Mouse (Mus musculus) heart, adult 18-20 months (tissue): ENCODE results near the gene Ppp2r5d. TPM values are rescaled to one million over a fixed set of nuclear protein-coding genes. Genes with fewer than 3 reads are reported as not detected.

Experiments
- DNase-seq, 2 experiments: peaks; one replicate each; pipeline ENCODE4 v3.0.0; 2021 to 2022; ENCODE audit warnings: mixed read lengths in 1 of 2
- long read RNA-seq, 2 experiments: library from polyadenylated mRNA; stranded (forward); transcript quantifications; one replicate each; pipeline ENCODE4 v2.0.0; 2021
- total RNA-seq, 2 experiments: library from RNA; stranded (reverse); gene quantifications; 2 replicates each; pipeline ENCODE4 v1.2.3; 2021

Gene Ppp2r5d
- 10 to 100 TPM; 29.0 to 30.0 TPM for total RNA-seq
- long read RNA-seq, experiment 1, transcript Ppp2r5d-201 (15 exons, 2,926 nt), result major isoform, 12 of 27 reads
- long read RNA-seq, experiment 1, partial matches to known transcripts, result 12 of 27 reads
- long read RNA-seq, experiment 1, other reads (novel, unspliced or antisense), result 1 of 27 reads
- long read RNA-seq, experiment 2, transcript Ppp2r5d-201 (15 exons, 2,926 nt), result major isoform, 5 of 22 reads
- long read RNA-seq, experiment 2, partial matches to known transcripts, result 10 of 22 reads
- long read RNA-seq, experiment 2, other reads (novel, unspliced or antisense), result 6 of 22 reads

DNA sequence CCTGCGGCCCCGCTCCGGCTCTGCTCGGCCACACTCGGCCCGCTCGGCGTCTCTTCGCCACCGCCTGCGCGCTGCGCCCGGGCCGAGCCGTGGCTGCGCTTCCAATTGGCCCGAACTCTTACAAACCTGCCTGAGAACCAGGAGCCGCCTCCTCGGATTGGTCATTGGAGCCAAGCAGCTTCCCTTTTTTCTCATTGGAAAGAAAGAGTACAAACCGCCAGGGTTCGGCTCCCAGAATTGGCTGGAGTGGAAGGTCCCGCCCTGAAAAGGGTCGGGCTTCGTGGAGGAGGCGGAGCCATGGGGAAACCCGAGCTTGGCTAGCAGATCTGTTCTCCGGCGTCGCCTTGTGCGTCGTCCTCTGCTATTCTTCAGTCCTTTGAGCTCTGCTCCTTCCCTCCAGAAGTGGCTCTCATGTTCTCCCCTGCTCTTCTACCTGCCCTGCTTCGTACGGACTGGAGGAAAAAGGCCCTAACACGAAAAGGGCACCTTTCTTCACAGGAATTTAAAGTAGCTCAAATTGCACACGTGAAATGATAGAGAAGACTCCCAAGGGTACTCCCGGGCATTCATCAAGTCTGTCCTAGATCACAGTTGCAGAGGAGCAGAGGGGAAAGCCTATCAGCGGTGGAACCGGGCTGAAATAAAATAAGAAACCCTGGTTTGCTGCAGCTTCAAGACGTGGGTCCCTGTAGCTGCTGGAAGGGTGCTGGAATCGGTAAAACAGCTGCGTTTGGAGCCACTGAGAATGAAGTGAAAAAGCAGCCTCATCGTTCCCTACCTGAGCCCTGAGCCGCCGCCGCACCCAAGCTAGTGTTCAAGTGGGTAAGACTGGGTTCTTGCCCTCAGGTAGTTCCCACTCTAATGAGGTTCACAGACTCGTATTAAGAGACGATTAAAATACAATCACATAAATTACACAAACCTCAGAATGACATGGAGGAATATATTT, at the start of gene Ppp2r5d:
Gene Ppp2r5d (minus strand): TSS at position 225 of the 949 bp plus-strand sequence.
- DNase-seq, result peak; percentile 99

DNA sequence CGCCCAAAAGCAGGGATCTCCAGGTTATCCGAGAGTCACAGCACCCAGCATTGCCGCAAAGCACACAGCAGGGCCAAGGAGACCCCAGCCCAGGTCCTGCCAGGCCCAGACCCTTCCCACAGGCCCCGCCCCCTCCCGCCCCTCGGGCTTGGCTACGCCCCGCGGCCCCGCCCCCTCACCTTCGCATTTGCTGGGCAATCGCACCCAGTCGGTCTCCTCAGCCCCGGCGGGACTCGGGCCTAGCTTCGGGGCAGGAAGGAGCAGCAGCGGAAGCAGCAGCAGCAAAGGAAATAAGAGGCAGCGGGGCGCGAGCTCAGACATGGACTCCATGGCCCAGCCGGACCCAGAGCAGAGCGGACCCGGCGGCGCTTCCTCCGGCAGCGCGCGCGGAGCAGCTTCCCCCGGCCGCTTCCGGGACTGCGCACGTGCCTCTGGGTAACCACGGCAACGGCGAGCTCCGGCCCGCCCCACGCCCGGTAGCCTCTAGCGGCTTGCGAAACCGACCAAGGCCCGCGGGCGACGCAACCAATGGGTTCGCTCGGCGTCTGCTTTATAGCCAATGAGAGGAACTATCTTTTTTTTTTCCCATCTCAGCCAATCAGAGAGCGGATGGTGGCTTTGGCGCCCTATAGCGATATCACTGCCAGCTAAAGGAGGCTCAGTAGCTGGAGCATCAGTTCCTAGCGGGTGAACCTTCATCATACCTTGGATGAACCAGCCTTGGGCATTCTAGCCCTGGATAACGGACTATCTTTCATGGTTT, 47.1 kb upstream of the Ppp2r5d start, which contains the start of gene Cnpy3:
Gene Cnpy3 (minus strand): TSS at position 421 of the 763 bp plus-strand sequence.
- peak; percentile 93 to 98 for DNase-seq

DNA sequence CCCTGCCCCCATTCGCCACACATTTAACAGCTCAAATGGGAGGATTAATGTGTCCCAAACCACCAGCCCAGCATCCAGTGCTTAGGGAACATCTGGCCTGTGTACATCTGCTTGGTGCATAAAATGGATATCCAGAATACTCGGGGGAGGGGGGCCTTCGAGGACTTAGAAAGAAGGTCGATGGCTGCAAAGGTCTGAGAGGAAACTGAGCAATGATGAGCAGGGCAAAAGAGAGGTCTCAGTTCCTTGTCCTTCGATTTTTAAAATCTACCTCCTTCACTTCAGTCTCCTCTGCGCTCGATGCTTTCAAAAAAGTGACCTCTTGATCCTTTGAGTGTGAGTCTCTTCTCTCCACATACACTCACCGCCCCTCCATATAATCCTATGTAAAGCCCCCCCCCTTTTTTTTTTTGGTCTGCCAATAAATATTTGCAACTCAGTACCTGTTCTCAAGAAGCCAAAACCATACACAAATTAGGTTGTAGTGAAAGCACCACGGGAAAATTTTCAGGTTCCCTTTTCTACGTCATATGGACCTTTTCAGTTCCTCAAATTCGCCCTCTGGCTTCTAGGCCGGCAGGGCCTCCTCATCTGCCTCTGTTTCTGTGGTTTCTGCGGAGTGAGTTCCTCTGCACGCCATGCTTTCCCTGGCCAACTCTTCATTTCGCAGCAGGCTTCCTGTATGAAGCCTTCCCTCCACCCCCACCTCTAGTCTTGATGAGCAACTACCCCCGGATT, 46.3 kb upstream of the Ppp2r5d start:
- DNase-seq, result peak in 1 of 2 experiments; percentile 82

DNA sequence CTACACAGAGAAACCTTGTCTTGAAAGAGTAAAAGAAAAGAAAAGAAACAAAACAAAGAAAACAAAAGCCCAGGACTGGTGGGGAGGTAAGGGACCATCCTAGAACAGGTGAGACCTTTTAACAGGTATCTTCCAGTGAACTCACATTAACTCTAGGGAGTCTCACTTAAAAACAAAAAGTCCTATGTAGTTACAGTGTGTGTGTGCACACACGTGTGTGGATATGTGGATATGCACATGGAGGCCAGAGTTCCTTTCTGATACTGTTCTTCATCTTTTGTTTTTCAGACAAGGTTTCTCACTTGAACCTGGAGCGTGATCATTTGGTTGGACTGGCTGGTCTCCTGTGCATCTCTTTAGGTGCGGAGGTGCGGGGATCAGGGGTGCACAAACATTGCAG, 45.7 kb upstream of the Ppp2r5d start:
- no peak for DNase-seq

DNA sequence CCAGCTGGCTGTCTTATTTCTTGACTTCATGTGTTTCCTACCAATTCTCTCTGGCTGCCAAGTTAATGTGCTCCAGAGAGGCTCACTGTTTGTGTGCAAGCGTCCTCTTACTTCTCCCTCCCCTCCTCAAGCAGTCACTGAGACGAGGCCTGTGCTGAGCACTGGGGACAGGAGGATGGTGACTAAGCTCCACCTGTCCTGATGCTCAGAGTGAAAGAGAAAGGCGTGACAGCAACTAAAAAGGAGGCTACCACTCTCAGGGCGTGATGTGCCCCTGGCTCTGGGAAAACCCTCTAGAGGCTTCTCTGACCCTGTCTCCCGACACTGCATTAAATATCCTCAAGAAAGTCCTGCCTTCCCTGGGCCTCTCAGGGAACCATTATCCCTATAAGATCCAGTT, 44.4 kb upstream of the Ppp2r5d start:
- no peak for DNase-seq

DNA sequence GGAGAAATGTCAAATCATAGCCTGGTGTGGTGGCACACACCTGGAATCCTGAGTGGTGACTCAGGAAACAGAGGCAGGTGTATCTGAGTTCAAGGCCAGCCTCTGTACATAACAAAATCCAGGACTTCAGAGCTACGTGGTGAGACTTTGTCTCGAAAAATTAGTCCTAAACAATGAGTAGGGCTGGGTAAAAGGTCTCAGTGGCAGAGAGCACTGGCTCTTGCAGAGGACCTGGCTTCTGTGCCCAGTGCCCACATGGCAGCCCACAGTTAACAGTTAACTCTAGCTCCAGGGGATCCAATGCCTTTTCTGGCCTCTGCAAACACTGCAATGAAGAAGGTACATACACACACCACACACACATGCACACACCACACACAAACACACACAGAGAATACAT, 42.9 kb upstream of the Ppp2r5d start:
- DNase-seq, result no peak

DNA sequence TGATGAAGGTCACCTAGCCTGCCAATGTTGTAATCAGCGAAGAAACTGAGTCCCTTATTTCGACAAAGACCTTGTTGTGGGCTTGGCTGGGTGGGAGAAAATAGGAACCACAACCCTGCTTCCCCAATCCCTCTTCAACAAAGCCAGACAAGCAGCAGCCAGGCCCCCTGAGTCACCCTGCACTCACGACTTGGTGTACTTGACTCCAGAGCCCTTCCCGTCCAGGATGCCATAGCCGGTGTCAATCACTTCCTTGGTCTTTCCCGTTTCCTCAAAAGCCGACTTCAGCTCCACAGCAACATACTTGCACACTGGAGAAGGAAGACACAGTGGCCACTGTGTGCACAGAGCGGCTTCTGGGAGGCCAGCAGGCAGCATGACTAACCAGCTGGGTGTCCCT, 42.3 kb upstream of the Ppp2r5d start:
- peak in 1 of 2 experiments; percentile 33 for DNase-seq

DNA sequence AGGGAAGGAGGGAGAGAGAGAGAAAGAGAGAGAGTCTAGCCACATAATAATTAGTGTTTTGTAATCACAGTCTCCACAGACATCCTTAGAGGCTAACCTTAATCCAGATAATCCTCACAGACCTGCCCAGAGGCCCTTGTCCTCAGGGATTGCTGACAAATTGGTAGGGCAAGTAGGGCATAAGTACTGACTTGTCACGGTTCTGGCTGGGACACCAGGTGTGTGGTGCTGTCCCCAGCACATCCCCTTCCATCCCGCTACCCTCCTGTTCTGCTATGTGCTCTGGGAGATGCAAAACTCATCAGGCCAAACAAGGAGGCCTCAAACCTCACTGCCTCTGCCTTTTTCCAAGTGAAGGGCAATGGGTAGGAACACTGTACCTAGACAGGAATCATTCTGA, 40.6 kb upstream of the Ppp2r5d start:
- no peak for DNase-seq

DNA sequence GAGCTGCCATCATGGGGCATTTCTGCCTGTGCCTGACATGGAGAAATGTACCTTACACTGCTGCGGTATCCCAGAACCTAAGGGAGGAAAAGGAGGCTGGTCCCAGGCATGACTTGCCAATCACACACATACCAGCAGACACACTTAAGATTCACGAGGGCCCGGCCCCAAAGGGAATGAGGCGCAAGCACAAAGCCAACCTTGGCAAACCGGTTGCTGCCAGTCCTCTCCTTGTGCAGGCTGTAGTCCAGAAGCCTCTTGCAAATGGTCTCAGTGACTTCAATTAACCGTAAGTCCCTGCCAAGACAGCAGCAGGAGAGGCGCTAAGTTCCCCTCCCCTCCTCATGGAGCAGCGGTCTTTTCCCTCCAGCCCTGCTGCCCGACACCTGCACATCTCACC, 38.1 kb upstream of the Ppp2r5d start:
- no peak for DNase-seq

DNA sequence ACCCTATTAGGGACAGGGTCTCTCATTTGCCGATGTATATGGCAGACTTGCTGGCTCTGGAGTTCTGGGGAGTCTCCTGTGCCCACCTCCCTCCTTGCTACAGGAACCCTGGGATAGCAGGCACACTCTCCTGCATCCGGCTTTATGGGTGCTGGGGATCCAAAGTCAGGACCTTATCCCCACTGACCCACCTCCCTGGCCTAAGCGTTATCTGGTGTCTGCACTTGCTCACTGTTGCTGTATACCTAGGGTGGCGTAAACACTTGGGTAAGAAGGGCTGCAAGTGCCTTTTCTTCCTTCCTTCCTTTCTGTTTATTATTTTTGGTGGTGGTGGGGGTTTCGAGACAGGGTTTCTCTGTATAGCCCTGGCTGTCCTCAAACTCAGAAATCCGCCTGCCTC, 36.4 kb upstream of the Ppp2r5d start:
- no peak for DNase-seq

DNA sequence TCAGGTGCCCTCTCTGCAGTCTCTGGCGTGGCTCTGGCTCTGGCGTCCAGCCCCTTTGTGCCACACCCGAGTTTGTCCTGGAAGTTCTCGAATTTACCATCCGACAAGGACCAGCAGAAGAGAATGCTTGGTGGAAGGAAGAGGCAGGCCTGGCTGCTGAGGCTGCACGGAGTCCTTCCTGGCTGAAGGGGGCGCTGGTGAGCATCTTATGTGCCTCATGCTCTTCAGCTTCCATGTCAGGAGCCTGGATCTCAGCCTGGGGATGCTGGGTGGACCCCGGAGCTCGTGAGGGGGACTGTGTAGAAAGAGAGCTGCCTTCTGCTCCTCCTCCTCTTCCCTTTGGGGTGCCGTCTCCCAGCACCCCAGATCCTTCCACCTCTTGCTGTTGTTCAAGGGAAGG, 31.2 kb upstream of the Ppp2r5d start:
- DNase-seq, result peak in 1 of 2 experiments; percentile 21

DNA sequence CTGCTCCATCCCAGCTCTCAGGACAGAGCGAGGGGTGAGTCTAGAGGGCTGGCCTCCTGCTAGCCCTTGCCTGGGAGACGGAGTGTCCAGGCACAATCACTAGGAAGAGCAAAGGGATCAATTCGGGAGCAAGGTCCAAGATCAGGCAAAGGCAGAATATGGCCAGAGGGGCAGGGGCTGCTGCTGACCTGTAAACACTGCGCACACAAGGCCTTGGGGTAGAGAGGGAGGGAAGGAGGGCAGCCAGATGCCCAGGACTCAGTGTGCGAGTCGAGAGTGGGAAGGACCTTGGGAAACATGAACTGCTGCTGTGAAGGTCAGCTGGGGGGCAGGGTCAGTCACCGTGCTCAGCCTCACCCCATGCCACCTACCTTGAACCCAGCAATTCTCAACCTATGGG, 30.4 kb upstream of the Ppp2r5d start:
- DNase-seq, result no peak

DNA sequence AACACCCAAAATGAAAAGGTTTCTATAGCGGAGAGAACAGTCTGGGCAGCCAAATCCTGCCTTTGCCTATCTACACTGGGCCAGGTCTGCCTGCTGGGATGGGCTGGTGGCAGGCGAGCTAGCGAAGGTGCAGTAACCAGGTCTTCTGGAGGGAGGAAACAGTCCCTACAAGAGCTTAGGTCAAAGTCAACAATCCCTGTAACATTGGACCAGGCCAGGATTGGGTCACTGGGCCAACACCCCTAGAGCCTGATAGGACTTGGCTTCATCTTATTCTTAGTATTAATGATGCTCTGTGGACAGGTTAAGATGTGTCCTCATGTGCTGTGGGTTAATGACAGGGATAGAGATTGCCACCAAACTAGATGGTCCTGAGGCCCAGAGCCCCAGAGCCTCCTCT, 29.1 kb upstream of the Ppp2r5d start:
- no peak for DNase-seq

DNA sequence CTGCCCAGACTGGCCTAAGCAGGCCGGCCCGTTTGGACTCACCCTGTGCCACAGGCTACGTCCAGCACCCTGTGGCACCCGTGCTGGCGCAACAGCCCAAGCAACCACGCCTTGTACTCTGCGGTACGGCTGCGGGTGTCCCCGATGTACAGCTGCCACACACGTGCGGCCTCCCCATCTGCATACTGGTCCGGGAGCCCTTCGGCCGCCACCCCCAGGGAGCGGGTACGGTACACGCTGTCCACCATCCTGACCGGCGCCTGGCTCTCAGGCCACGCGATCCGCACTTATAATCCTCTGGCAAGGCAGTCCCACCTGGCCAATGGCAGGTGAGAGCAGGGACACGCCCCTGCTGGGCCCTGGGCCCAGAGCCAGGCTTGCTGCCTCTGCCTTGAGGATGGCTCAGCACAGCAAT, 24.0 kb upstream of the Ppp2r5d start, which contains the start of gene Gnmt:
Gene Gnmt (minus strand): TSS at position 265 of the 415 bp plus-strand sequence.
- peak in 1 of 2 experiments; percentile 23 for DNase-seq

DNA sequence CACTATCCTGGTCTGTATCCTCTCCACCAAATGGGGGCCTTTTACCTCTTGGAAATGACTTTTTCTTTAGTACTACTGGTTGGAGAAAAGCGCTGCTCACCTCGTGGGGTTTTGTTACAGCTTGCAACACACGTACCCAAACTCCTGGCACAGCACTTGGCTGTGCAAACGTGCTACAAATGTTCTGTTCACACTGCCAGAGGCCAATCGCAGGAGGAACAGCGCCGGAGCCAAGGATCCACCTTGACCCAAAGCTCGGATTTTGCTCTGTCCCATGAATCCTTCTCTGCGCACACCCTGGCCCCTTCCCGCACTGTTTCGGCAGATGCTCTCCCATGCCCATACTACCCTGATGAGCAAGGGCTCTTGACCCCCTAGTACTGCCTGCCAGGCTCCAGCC, 23.6 kb upstream of the Ppp2r5d start:
- DNase-seq, result no peak

DNA sequence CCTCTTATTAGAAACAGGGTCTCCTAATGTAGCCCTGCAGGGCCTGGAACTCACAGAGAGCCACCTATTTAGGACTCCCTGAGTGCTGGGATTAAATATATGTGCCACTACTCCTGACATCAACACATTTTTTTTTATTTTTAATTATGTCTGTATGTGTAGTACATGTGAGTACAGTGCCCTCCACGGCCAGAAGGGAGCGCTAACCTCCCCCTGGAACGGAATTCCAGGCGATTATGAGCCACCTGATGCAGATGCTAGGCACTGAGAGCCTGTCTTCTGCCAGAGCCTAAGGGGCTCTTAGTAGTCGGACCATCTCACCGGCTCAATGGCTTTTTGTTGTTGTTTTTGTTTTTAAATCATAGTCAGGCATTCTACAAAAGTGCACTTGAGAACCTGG, 23.1 kb upstream of the Ppp2r5d start:
- DNase-seq, result no peak

DNA sequence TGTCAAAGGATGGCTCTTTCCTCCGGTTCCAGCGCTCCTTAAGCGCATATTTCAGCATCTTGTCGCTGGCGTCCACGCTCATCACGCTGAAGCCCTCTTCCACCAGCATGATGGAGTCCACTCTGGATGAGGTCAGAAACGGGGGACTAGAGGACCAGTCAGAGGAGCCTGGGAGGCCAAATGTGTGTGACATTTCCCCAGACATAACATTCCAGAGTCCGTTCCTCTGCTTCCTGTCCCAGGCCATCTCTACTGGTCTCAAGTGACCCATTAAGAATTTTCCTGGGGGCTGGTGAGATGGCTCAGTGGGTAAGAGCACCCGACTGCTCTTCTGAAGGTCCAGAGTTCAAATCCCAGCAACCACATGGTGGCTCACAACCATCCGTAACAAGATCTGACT, 22.4 kb upstream of the Ppp2r5d start:
- no peak for DNase-seq

DNA sequence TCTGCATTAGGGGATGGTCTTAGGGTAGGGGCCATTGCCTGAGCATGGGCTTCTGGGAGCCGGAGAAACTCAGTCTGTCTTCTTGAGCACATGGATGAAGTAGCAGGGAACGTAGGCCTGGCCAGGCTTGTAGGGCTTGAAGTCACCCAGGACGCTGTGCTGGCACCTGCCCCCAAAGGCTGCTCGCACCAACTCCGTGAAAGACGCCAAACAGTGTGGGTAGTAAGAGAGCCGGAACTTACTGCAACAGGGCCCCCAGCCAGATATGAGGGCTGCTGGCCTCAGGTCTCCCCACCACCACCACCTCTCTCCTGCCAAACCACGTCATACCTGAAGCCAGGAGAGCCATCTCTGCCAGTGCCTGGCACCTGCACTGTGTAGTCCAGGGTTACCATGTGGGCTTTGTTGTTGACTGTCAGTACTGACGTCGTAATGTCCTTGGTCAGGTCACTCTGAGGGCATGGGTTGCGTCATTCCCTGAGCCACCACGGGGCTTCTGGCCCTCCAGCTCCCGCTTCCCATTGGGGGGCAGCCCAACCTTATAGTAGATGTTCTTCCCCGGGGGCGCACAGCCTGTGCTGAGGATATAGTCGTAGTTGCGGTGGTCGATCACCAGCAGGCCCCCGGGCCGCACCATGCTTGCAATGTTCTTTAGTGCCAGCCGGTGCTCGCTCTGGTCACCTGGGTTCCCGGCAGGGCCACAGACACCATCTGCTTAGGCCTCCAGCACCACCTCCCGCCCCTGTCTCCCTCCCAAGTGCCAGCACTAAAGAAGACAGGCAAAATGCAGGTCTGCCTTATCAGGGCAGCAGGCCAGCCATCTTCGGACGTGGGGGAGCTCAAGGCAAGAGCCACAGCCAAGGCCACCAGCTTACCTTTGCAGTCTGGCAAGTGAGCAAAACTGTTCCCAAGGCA, 21.1 kb upstream of the Ppp2r5d start:
- DNase-seq, result no peak

DNA sequence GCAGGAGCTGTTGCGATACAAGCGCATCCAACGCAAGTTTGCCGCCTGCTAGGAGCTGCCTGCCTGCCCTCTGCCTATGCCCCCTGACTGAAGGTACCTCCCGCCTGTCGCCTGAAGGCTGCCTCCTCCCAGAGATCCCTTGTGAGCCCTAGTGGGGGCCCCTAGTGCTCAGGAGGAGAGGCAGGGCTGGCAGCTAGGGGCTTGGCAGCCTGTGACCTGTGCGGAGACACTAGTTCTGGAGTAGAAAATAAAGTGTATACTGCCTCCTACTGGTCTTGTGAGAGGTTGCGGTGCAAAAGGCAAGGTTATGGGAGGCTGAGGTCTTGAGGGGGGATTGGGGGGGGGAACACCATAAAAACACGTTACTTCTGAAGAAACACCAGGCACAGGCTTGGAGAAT, 20.4 kb upstream of the Ppp2r5d start:
- DNase-seq, result peak; percentile 21 to 35

DNA sequence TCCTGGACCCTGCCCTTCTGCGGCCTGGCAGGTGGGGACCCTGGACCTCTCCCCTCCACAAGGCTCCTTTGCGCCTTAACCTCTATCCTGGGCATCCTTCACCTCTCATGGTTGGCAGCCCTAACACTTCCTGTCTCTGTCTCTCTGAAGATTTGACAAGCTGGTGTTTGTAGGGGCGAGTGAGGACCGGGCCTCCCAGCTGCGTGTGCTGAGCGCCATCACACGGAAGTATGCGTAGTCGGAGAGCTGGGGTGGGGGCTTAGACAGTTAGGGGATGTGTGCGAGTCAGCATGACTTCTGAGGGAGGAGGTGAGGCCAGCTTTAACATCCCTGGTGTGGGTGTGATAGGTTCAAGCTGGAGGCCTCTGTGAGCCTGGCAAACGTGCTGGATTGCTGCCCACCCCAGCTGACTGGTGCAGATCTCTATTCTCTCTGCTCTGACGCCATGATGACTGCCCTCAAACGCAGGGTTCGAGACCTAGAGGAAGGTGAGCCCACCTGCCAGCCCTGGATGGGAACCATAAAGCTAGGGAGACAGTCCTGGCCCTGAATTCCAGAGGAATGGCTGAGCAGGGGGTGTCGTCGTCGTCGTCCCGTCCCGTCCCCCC, 19.7 kb upstream of the Ppp2r5d start:
- DNase-seq, result no peak
